Mouse (Mus musculus) embryonic facial prominence, embryonic 14.5 days (tissue): ENCODE measurements around the gene Krt32. TPM values are rescaled to one million over a fixed set of nuclear protein-coding genes. Genes with fewer than 3 reads are reported as not detected.

Experiments used
- polyA plus RNA-seq: library from polyadenylated mRNA; unstranded; fragments of >200 nt; fragmentation: Nextera tagmentation; extraction: Ambion mirVana; gene quantifications from 2 replicates; pipeline ENCODE4 v1.2.1, GENCODE M21; 2014

Krt32 gene
- polyA plus RNA-seq, 1 experiment from 2014 or later: 1.4 TPM

Other genes starting within 250 kb of the Krt32 start
- gene Krtap4-16, start 236.6 kb downstream of the Krt32 start, polyA plus RNA-seq: not detected in 2 replicates
- not detected in 2 replicates for gene Gm11568, start 230.3 kb downstream of the Krt32 start, polyA plus RNA-seq
- gene Gm11559, start 223.8 kb downstream of the Krt32 start, polyA plus RNA-seq: not detected in 2 replicates
- gene Krtap9-1, start 214.8 kb downstream of the Krt32 start, polyA plus RNA-seq: not detected in 2 replicates
- not detected in 2 replicates for gene Gm11567, start 209.0 kb downstream of the Krt32 start, polyA plus RNA-seq
- gene Krtap31-1, start 180.3 kb downstream of the Krt32 start, polyA plus RNA-seq: not detected in 2 replicates
- gene Gm11565, start 173.5 kb downstream of the Krt32 start, polyA plus RNA-seq: not detected in 2 replicates
- gene Krtap31-2, start 151.9 kb downstream of the Krt32 start, polyA plus RNA-seq: not detected in 2 replicates
- gene Krtap9-5, start 139.8 kb downstream of the Krt32 start, polyA plus RNA-seq: not detected in 2 replicates
- gene Krtap29-1, start 109.2 kb downstream of the Krt32 start, polyA plus RNA-seq: not detected in 2 replicates
- 0.26 TPM in 1 of 2 replicates, not detected in the other for gene Krtap16-1, start 101.6 kb downstream of the Krt32 start, polyA plus RNA-seq
- gene Krtap17-1, start 94.2 kb downstream of the Krt32 start, polyA plus RNA-seq: 0.38 and 0.63 TPM in 2 replicates
- 0.20 and 0.54 TPM in 2 replicates for gene Krt33a, start 72.0 kb downstream of the Krt32 start, polyA plus RNA-seq
- gene Krt33b, start 58.4 kb downstream of the Krt32 start, polyA plus RNA-seq: 0.96 and 1.3 TPM in 2 replicates
- gene Krt34, start 46.7 kb downstream of the Krt32 start, polyA plus RNA-seq: 0.40 TPM in 1 of 2 replicates, not detected in the other
- gene Krt31, start 37.7 kb downstream of the Krt32 start, polyA plus RNA-seq: 0.30 and 1.3 TPM in 2 replicates
- 1.5 and 2.9 TPM in 2 replicates for gene Krt35, start 8.0 kb upstream of the Krt32 start, polyA plus RNA-seq
- 0.28 and 0.29 TPM in 2 replicates for gene Krt36, start 17.4 kb upstream of the Krt32 start, polyA plus RNA-seq
- 9.6 and 60.5 TPM in 2 replicates for gene Krt13, start 33.3 kb upstream of the Krt32 start, polyA plus RNA-seq
- gene Krt15, start 47.7 kb upstream of the Krt32 start, polyA plus RNA-seq: 156 and 236 TPM in 2 replicates
- gene Krt19, start 60.4 kb upstream of the Krt32 start, polyA plus RNA-seq: 82.2 and 120 TPM in 2 replicates
- not detected in 2 replicates for gene Krt9, start 105.0 kb upstream of the Krt32 start, polyA plus RNA-seq
- 365 and 385 TPM in 2 replicates for gene Krt14, start 119.3 kb upstream of the Krt32 start, polyA plus RNA-seq
- 1.2 and 1.8 TPM in 2 replicates for gene Krt16, start 160.7 kb upstream of the Krt32 start, polyA plus RNA-seq
- 129 and 152 TPM in 2 replicates for gene Krt17, start 172.8 kb upstream of the Krt32 start, polyA plus RNA-seq
- 0.22 TPM in 1 of 2 replicates, not detected in the other for gene Krt42, start 181.6 kb upstream of the Krt32 start, polyA plus RNA-seq
- 1,802 and 1,879 TPM in 2 replicates for gene Eif1, start 231.7 kb upstream of the Krt32 start, polyA plus RNA-seq
- gene Gast, start 246.2 kb upstream of the Krt32 start, polyA plus RNA-seq: 1.0 and 1.1 TPM in 2 replicates